Mouse (Mus musculus): ENCODE measurements at regions not wholly inside any gene's neighbourhood (a gene's known extent, or its start where the extent isn't known, plus 50 kb on each side); places are given as distances from the start of the nearest gene placed in this dataset.
"Not testable (repeated sequence)": the region's sequence is repeated elsewhere in the genome, so short reads cannot be mapped to it uniquely, and the experiment has no call there.

DNA sequence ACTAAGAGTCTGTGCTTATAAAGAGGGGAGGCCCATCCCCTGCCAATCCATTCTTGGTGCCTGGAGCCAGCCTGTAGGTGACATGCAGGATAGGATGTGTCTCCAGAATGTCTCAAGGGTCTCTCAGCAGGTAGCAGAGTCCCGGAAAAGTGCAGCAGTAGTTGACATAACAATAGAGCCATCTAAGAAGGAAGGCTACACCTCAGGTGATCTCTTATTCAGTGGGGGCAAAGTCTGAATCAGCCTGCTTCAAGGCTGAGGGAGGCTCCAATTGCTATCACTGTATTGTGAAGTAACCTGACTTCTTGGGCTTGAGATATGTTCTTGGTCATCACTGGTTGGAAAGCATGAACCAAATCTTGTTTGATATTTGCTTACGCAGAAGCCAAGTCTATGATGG, 264.1 kb downstream of the Grxcr1 start:
- TF ChIP-seq CTCF, EP300 (IDR thresholded peaks at IDR 0.05; ENCODE audit: low read depth): not testable (repeated sequence)
